Mouse (Mus musculus): ENCODE data around the gene 2510009E07Rik.

- TF ChIP-seq POLR2A (IDR thresholded peaks at IDR 0.05; ENCODE audit: extremely low read depth, insufficient read depth, low read length) (no peak), CTCF (IDR thresholded peaks at IDR 0.05; ENCODE audit: low read depth, low read length) (no peak)
These were observed 68.5 kb downstream of the 2510009E07Rik start for GRCm38 (mm10) chr16:21625784-21626634.
